Mouse (Mus musculus): Measurements from ENCODE around the gene Tnfaip2. TPM values are rescaled to one million over a fixed set of nuclear protein-coding genes. Genes with fewer than 3 reads are reported as not detected.

Tnfaip2 gene
- total RNA-seq, 2 experiments from 2014 or later: 121 to 456 TPM

DNA sequence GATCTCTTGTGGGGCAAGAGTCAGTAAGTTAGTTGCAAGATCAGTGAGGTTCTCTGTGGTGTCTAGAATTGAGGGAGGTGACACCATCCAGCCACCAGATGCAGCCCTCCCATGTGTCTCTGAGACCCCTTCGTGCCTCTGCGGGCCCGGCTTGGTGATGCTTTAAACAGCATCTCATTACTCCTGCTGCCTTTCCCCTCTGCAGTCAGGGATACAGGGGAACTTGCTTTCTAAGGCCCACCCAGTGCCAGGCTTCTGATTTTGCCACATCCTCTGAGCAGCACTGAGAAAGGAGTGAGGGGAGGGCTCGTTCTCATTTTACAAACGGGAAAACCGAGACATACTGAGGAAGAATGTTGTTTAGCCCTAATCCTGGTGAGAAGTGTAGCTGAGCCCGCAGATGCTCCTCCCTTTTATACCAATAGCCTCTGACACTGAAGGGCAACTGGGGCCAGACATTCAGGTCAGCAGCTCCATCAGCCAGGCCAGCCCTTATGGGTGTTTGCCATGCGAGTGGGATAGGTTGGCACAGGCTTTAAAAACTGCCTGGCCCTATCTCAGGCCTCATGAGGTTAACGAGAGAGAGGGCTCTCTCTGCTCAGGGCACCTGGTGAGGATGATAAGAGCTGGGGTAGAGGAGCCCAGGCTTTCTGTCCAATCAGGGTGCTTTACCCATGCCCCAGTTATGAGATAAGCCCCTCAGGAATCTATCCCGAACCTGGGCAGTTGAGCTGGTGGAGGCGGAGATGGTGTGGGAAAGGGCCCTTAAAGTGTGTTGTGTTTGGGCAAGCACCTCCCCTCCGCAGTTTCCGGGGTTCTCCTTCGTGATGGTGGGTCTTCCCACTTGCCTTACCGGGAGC lies 972 bp downstream of the Tnfaip2 start:
- ATAC-seq (replicated peaks; ENCODE audit: low FRiP score, poor library complexity, severe bottlenecking): peak; percentile 77

DNA sequence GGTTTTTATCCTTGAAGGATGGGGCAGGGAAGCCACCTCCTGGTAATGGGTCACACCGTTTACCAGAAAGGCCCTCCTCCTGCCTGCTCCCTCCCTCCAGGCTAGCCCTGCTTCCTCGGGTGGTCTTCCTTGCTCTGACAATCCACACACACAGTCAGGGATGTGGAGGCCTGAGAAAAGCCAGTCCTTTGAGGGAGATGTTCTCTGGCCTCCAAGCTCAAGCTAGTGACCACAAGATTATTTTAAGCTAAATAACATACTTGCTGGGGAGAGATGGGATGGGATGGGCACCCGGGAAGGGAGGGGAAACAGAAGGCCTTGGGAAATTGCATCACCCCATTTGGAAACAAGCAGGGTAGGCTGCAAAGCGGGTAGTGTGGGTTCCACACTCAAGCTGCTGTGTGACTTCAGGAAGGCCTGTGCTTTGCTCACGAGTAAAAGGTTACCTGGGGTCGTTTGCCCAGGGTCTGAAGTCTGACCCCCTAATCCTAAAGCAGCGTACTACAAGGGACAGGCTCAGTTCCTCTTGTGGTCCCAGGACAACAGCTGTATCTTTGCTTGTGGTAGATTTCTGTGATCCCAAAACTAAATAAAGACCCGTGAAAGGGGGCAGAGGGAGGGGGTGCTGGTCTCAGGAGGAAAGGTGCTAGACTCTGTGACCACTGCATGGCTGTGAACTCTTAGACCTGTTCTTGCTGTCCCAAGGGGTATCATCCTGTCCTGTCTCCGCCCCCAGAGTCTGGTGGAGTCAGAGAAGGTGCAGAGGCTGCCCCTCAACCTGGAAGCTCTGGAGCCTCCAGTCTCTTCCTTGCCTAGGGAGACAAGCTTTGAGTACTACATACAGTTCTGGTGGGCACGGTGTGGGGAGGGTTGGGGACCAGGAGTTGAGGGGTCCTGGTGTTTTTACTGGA lies 1.9 kb downstream of the Tnfaip2 start:
- ATAC-seq (replicated peaks; ENCODE audit: low FRiP score, poor library complexity, severe bottlenecking): no peak

DNA sequence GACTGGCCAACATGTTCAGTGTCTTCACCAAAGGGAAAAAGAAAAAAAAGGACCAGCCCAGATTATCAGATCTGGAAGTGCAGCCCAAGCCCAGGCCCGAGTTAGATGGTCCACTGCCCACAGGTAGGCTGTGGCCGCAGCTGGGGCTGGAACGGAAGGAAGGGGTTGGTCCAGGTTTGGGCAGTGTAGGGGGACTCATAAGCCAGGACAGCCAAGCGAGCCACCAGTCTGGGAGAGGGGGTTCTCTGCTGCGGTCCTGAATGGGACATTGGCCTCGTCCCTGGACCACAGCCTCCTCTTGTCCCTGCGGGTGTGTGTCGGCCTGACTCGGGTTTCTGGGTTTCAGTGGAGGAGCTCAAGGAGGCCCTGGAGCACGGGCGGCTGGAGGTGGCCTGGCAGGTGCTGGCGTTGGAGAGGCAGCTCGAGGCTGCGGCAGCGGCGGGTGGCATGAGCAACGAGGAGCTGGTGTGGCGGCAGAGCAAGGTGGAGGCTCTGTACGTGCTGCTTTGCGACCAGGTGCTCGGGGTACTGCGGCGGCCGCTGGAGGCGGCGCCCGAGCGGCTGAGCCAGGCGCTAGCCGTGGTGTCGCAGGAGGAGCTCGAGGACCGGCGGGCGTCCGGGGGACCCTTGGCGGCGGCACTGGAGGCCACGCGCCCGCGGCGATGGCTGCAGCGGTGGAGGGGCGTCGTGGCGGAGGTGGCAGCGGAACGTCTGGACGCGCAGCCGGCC lies 3.1 kb downstream of the Tnfaip2 start:
- ATAC-seq (replicated peaks; ENCODE audit: low FRiP score, poor library complexity, severe bottlenecking): no peak

DNA sequence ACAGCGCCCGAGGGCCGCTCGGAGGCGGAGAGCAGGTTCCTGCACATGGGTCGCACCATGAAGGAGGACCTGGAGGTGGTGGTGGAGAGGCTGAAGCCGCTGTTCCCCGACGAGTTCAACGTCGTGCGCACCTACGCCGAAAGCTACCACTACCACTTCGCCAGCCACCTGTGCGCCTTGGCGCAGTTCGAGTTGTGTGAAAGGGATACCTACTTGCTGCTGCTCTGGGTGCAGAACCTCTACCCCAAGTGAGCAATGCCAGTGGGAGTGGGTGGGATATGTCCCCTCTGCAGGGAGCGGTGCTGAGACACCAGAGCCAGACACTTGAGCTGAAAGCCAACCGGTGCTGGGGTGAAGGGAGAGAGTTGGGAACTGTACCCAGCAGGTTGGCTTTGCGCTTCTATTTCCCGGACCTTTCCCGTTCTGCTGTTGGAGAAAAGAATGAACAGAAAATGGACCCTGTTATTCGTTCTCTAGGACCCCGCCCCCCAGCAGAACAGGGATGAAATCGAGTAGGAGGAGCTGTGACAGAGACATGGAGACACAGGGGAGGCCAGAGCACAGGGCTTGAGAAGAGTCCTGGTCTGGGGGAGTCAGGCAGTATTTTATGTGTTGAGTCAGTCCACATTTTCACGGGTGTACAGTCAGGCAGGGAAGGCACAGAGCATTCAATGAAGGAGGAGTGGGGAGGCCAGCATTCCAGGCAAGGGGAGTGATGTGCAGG lies 3.8 kb downstream of the Tnfaip2 start:
- ATAC-seq (replicated peaks; ENCODE audit: low FRiP score, poor library complexity, severe bottlenecking): no peak

DNA sequence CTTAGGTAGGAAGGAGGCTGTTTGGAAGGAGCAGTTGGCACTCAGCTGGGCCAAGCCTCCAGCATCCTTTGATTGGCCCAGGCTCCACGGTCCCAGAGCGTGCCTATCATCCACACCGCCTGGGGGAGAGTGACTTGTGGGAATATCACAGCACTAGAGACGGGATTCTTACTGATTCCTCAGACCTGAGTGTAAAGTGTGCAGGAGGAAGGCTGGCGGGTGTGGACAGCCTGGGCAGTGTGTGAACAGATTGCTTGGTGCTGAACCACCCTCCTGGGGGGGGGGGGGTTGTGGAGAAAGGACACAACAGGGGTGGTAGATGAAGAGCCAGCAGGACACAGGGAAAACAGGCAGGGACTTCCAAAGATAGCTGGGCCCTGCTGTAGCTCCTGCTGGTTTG lies 4.5 kb downstream of the Tnfaip2 start:
- no peak for ATAC-seq (replicated peaks; ENCODE audit: low FRiP score, poor library complexity, severe bottlenecking)

DNA sequence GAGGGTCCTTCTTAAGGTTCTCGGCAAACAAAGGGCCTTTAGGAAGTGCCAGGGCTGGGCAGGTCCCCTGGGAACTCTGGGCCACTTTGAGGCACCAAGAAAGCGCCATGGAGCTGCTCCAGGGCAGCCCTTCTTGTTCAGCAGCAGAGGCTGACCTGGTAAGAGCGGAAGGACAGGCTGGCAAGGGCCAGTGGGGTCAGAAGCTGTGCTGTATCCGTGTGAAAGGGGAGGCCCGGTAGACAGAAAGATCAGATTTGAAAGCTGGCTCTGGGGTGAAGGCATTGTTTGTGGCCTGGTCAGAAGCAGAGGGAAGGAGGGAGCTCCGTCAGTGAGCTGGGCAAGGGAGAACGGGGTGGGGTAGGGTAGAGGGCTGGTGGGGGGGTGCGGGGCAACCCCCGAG lies 5.1 kb downstream of the Tnfaip2 start:
- ATAC-seq (replicated peaks; ENCODE audit: low FRiP score, poor library complexity, severe bottlenecking): no peak

DNA sequence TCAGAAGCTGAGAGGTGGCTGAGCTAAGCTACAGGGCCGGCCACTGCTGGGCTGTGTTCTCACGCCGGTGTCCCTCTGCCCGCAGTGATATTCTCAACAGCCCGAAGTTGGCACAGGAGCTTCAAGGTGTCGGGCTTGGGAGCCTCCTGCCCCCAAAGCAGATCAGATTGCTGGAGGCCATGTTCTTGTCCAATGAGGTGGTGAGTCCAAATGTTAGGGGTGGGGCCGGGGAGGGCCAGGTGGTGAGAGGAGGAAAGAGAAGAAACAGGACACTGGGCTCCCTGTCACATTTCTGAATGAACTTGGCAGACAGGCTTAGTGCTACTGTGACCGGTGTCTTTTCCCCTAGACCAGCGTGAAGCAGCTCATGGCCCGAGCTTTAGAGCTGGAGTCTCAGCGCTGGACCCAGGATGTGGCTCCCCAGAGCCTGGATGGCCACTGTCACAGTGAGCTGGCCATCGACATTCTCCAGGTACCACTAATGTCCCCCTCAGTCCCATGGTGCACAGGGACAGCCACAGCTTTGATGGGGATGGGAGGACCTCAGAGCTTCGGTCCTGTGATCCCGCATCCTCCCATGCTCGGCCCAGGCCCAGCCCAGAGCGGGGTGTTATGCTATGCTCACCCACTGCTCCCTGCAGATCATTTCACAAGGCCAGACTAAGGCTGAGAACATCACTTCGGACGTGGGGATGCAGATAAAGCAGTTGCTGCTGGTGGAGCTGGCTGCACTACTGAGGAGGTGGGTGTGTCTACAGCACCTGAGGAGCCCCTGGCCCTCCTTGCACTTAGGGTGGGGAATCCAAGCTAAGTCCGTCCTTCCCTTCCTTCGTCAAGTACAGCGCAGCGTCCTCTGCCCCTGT lies 5.9 kb downstream of the Tnfaip2 start:
- no peak for ATAC-seq (replicated peaks; ENCODE audit: low FRiP score, poor library complexity, severe bottlenecking)

DNA sequence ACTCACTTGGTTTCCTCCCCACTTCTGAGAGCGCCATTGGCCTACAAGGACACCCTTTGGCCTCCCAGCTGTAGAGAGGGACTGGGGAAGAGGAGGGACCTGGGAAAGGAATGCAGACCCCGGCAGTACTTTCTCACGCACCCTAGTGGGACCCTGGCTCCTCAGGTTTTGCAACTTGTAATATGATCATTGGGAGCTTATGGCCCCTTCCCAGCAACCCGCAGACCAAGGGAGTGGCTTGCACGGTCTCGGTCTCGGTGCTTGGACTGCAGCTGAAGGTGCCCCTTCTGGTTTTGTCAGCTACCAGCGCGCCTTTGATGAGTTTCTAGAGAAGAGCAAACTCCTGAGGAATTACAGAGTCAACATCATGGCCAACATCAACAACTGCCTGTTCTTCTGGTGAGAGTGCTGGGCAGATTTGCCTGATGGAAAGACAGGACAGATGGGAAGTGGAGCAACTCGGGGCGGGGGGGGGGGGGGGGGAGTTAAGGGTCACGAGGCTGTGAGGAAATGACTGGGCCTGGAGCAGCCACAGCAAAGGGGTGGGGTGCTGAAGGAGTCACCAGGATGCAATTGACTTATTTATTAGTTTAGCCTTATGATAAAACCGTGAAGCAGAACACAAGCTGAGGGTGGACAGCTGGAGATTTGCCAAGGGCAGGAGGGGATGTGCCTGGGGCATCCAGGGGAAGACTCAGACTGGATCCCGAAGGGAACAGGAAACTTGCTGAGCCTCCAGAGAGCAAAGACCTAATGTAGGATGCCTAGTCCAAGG lies 6.8 kb downstream of the Tnfaip2 start:
- no peak for ATAC-seq (replicated peaks; ENCODE audit: low FRiP score, poor library complexity, severe bottlenecking)

DNA sequence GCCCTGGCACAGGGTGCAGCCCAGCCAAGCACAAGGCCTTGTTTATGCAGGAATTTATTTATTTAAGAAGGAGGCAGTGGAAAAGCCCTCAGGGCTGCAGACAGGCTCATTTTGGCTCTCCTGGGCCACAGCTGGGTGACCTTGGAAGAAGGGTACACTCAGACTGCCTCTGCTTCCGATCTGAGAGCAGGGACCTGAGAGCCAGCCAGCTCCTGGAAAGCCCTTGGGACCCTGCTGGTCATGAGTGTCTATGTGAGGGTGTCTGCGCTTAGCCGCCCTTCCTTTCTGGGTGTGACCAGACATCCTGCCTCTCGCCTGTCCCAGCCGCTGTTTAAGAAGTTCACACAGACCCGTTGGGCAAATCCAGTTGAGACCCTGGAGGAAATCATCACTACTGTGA lies 8.1 kb downstream of the Tnfaip2 start:
- ATAC-seq (replicated peaks; ENCODE audit: low FRiP score, poor library complexity, severe bottlenecking): no peak

DNA sequence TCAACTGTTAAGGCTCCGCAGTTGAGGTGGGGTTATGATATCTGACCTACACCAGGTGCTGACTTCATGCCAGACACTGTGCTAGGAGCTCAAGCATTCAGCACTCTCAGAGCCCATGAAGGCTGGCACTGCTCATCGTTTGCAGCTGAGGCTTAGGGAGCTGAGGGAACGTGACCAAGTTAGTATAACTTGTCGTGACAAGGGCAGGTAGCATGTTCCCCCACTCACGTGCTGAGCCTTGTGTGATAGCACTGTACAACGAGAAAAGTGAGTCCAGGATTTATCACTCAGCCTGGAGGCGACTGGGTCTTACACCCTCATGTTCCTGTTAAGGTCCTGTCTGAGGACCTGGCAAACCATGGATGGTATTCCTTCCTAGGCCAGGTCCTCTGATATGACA lies 9.3 kb downstream of the Tnfaip2 start:
- no peak for ATAC-seq (replicated peaks; ENCODE audit: low FRiP score, poor library complexity, severe bottlenecking)

DNA sequence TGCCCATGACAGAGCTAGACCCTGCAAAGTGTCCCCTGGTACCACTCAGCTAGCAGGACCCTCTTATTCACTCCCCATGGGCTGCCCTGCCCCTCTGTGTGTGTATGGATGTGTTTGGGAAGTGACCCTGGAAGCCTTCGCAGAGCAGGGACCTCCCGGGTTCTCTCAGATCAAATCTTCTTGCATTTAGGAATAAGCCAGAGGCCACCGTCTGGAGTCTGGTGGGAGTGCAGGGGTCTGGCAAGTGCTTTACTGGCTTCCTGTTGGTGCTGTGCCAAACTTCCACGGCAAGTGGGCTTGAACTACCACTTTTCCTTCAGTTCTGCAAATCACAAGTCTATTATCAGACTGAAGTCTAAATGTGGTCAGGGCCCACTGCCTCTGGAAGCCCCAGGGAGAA lies 11.8 kb downstream of the Tnfaip2 start:
- ATAC-seq (replicated peaks; ENCODE audit: low FRiP score, poor library complexity, severe bottlenecking): no peak

DNA sequence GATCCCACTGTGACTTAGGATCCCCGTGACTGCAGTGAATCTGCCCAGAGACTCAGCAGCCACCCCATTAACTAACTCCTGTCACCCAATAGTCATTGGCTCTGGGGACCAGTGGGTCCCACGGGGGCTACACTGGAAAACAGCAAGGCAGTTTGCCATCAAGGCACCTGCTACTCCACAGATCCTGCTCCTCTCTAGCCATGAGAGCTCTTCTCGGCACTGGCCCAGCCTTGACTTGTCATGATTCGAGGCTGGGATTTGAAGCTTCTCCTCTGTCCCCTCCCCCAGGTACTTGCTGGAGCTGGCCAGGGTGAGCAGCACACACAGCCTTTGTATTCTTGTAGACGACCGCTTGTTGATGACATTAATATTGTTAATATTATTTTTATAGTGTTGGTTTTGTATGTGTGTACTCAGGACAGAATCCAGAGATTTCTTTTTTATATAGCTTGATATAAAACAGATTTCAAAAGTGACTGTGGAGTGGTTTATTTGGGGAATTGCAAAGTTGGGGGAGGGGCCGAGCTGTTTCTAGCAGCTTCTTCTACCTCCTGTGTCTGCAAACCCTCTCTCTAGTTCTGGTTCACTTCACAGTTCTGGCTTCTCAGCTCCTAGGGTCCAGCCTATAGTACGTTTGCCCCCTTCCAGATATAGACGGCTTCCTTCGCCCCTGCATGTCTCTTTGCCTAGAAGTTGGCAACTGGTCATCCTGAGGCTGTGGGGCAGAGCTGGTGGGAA lies 12.4 kb downstream of the Tnfaip2 start:
- no peak for ATAC-seq (replicated peaks; ENCODE audit: low FRiP score, poor library complexity, severe bottlenecking)

DNA sequence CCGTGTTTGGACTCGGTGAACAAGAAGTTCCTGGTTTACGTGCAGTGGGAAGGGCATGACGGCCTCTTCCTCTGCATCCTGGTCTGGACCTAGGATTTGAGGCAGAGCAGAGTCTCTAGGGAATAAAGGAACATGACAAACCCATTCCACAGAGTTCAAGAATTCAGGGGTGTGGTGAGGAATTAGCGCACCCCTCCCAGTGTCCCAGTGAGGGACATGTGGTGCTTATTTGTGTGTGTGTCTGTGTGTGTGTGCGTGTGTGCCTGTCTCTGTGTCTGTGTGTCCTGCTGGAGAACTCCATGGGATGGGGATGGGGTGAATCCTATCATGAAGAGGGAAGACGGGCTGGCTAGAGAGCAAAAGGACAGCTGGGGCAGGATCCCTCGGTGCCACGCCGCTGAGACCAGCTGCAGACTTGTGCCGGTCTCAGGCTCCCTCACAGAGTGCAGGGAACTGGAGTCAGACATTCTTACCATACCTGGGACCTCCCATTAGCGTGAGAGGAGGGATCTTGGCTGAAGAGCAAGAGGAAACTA lies 13.1 kb downstream of the Tnfaip2 start:
- no peak for ATAC-seq (replicated peaks; ENCODE audit: low FRiP score, poor library complexity, severe bottlenecking)

DNA sequence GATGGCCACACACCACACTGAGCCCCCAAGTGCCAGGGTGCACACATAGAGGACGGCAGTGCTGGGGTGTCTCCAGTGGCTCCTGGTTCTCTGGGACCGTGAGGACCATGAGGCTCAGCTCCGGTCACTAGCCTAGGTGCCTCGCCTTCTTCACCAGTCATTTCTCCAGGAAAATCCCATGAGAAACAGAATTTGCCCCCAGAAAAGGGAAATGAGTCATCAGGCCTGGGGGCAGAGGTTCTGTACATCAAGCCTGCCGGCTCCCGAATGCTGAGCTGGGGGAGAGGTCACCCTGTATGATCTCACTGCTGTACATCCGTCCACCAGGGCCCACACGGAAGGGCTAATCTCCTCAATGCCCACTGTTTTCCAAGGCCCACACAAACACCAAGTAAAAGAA lies 13.6 kb downstream of the Tnfaip2 start:
- ATAC-seq (replicated peaks; ENCODE audit: low FRiP score, poor library complexity, severe bottlenecking): no peak

DNA sequence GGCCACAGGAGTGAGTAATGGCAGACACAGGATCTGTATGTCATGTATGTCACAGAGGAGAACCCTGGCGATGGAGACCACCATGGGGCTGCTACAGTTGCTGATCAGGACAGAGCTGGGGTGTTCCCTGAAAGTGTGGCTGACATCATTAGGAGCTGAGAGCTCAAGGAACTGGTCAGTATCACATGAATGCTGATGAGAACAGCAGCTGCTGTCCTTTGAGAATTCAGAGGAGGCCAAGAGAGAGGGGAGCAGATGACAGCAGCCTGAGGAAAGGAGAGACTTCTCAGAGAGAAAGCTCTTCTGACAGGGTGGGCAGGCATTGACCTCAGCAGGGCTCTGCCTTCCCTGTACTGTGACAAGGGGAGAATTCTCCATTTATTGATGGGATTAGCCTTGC lies 15.5 kb downstream of the Tnfaip2 start:
- ATAC-seq (replicated peaks; ENCODE audit: low FRiP score, poor library complexity, severe bottlenecking): no peak

DNA sequence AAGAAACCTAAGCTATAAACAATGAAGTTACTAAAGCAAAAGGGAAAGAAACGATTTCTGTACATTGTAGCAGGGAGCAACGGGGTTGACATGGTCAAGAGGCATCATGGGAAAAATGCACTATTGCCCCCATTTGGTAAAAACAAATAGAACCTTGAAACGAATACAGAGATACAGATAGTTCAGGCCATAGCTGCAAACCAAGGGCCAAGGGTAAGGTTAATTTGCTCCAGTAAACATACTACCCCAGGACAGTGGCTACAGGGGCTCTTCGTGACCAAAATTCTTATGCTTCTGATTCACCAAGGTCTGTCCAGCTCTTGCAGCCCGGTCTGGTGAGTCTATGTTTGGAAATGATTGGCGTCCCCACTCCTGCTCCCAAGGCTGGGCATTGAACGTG lies 21.3 kb downstream of the Tnfaip2 start:
- ATAC-seq (replicated peaks; ENCODE audit: low FRiP score, poor library complexity, severe bottlenecking): no peak

DNA sequence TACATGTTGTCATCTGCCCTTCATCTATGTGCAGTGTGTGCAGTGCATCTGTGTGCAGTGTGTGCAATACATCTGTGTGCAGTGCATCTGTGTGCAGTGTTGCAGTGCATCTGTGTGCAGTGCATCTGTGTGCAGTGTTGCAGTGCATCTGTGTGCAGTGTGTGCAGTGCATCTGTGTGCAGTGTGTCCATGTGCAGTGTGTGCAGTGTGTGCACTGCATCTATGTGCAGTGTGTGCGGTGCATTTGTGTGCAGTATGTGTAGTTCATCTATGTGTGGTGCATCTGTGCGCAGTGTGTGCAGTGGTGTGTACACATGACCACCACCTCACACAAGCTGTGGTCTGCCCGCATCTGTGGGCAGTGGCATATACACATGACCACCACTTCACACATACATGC lies 24.1 kb downstream of the Tnfaip2 start:
- ATAC-seq (replicated peaks; ENCODE audit: low FRiP score, poor library complexity, severe bottlenecking): no peak
